Mouse (Mus musculus) intestine, embryonic 16.5 days (tissue): Measurements from ENCODE around the gene 9130213A22Rik. TPM values are rescaled to one million over a fixed set of nuclear protein-coding genes. Genes with fewer than 3 reads are reported as not detected.

Experiments
- polyA plus RNA-seq: library from polyadenylated mRNA; unstranded; fragments of >200 nt; fragmentation: Nextera tagmentation; extraction: Ambion mirVana; gene quantifications from 2 replicates; pipeline ENCODE4 v1.2.1, GENCODE M21; 2015

The 9130213A22Rik gene
- polyA plus RNA-seq, 1 experiment from 2014 or later: 0.29 TPM

Other genes starting within 250 kb of the 9130213A22Rik start
- 0.34 and 0.54 TPM in 2 replicates for gene Rnf222, start 234.0 kb downstream of the 9130213A22Rik start, polyA plus RNA-seq
- 784 and 889 TPM in 2 replicates for gene Rpl26, start 221.0 kb downstream of the 9130213A22Rik start, polyA plus RNA-seq
- gene Odf4, start 195.5 kb downstream of the 9130213A22Rik start, polyA plus RNA-seq: not detected in 2 replicates
- gene Arhgef15, start 165.1 kb downstream of the 9130213A22Rik start, polyA plus RNA-seq: 8.3 and 9.0 TPM in 2 replicates
- 3.5 and 3.8 TPM in 2 replicates for gene Slc25a35, start 154.5 kb downstream of the 9130213A22Rik start, polyA plus RNA-seq
- gene Rangrf, start 147.4 kb downstream of the 9130213A22Rik start, polyA plus RNA-seq: 48.2 and 56.7 TPM in 2 replicates
- gene Pfas, start 114.1 kb downstream of the 9130213A22Rik start, polyA plus RNA-seq: 20.5 and 22.5 TPM in 2 replicates
- gene Ctc1, start 106.7 kb downstream of the 9130213A22Rik start, polyA plus RNA-seq: 36.8 and 38.5 TPM in 2 replicates
- gene Aurkb, start 76.9 kb downstream of the 9130213A22Rik start, polyA plus RNA-seq: 114 and 139 TPM in 2 replicates
- gene Borcs6, start 62.9 kb downstream of the 9130213A22Rik start, polyA plus RNA-seq: 8.0 and 8.6 TPM in 2 replicates
- gene Tmem107, start 51.8 kb downstream of the 9130213A22Rik start, polyA plus RNA-seq: 38.6 and 44.8 TPM in 2 replicates
- gene Vamp2, start 34.1 kb downstream of the 9130213A22Rik start, polyA plus RNA-seq: 65.8 TPM in 2 replicates
- 13.6 and 13.7 TPM in 2 replicates for gene Per1, start 27.4 kb downstream of the 9130213A22Rik start, polyA plus RNA-seq
- 0.29 and 0.33 TPM in 2 replicates for gene Hes7, start 2.2 kb downstream of the 9130213A22Rik start, polyA plus RNA-seq
- 0.31 and 0.45 TPM in 2 replicates for gene Aloxe3, start 3.3 kb upstream of the 9130213A22Rik start, polyA plus RNA-seq
- 0.33 and 0.38 TPM in 2 replicates for gene Alox12b, start 34.4 kb upstream of the 9130213A22Rik start, polyA plus RNA-seq
- 0.13 and 0.15 TPM in 2 replicates for gene Alox8, start 75.3 kb upstream of the 9130213A22Rik start, polyA plus RNA-seq
- 0.02 and 0.07 TPM in 2 replicates for gene Gucy2e, start 114.4 kb upstream of the 9130213A22Rik start, polyA plus RNA-seq
- 17.3 and 17.8 TPM in 2 replicates for gene Cntrob, start 201.2 kb upstream of the 9130213A22Rik start, polyA plus RNA-seq
- gene Trappc1, start 201.4 kb upstream of the 9130213A22Rik start, polyA plus RNA-seq: 141 and 149 TPM in 2 replicates
- gene Kcnab3, start 203.7 kb upstream of the 9130213A22Rik start, polyA plus RNA-seq: 1.7 and 2.4 TPM in 2 replicates
- 8.0 and 8.3 TPM in 2 replicates for gene Rnf227, start 217.9 kb upstream of the 9130213A22Rik start, polyA plus RNA-seq
- 33.4 and 35.5 TPM in 2 replicates for gene Chd3, start 246.8 kb upstream of the 9130213A22Rik start, polyA plus RNA-seq